Mouse (Mus musculus) liver, postnatal 0 days (tissue): Measurements from ENCODE around the gene Olfr317.

Experiments used
- CTCF ChIP-seq: sonication (generic); IDR thresholded peaks from 2 replicates; pipeline ENCODE4 v1.5.1; 2016; ENCODE audit warnings: antibody characterized with exemption, low read depth
- EP300 ChIP-seq: IDR thresholded peaks from 2 replicates; pipeline ENCODE4 v1.6.1; 2016; ENCODE audit warnings: antibody characterized with exemption, low read depth, mild to moderate bottlenecking

GRCm38 (mm10) chr11:58733372-58733771, 5.6 kb downstream of the Olfr317 start:
- TF ChIP-seq CTCF (no peak), EP300 (no peak)
